Mouse (Mus musculus): ENCODE measurements around the gene Gm17387.

The Gm17387 gene

DNA sequence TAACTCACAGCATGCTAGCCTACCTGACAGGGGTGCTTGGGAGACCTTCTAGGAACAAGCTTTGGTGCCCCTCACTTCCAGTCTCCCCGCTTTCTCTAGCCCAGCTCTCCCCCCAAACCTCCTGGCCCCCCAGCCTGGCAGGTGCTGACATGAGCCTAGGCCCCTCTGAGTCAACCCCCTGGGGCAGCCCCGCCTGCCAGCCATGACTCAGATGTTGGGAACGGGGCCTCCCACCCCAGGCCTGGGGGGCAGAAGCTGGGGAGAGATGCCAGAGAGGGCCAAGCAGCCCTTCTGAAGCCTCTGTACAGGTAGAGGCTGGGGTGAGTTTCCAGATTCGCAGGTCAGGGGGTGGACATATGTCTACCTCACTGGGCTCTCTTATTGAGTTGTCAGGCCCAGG is 49.9 kb downstream of the Gm17387 start:
- no peak for DNase-seq

All from cerebellum, adult 11-12 months (tissue).